Mouse (Mus musculus) right cerebral cortex, postnatal 4 days (tissue): ENCODE results near the gene Kif18a.

ENCODE experiments used
- DNase-seq: peaks from one replicate; pipeline ENCODE4 v3.0.0-alpha.2; 2022

Kif18a gene

GRCm38 (mm10) chr2:109384019-109384418, 103.5 kb downstream of the Kif18a start:
- DNase-seq: no peak

- DNase-seq: no peak
Observed at GRCm38 (mm10) chr2:109386211-109386610, 105.7 kb downstream of the Kif18a start.

- DNase-seq: no peak
Observed at GRCm38 (mm10) chr2:109388733-109389132, 108.2 kb downstream of the Kif18a start.

- no peak for DNase-seq
Observed at GRCm38 (mm10) chr2:109389977-109390376, 109.4 kb downstream of the Kif18a start.
